Mouse (Mus musculus) liver, embryonic 14.5 days (tissue): Measurements from ENCODE around the gene Hrc.

Source experiments
- CTCF ChIP-seq: IDR thresholded peaks from 2 replicates; pipeline ENCODE4 v1.5.1; 2016; ENCODE audit warnings: antibody characterized with exemption, low read depth, control low read depth
- EP300 ChIP-seq: IDR thresholded peaks from 2 replicates; pipeline ENCODE4 v1.6.1; 2016; ENCODE audit warnings: antibody characterized with exemption, low read depth

DNA sequence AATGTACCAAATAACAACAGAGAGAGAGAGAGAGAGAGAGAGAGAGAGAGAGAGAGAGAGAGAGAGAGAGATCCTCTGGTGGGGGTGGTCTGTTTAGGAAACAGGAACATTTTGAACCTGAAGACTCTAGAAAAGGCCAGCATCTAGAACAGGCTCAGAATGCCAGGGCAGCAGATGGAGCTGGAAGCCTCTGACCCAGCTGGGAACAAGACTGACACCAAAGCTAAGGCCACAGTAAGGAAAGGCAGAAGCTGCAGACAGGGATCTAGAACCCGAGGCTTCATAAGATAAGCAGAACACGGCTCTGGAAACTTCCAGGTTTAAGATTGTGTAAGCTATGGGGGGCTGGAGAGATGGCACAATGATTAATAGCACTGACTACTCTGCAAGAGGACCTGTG lies 28.9 kb downstream of the Hrc start:
- TF ChIP-seq CTCF: no peak
- no peak for TF ChIP-seq EP300
